Mouse (Mus musculus): Measurements from ENCODE around the gene Ppp1r12a. TPM values are rescaled to one million over a fixed set of nuclear protein-coding genes. Genes with fewer than 3 reads are reported as not detected.

Gene Ppp1r12a
- 64.9 and 71.5 TPM in 2 replicates for polyA plus RNA-seq (2014; fragmentation: Nextera tagmentation; extraction: Ambion mirVana)

GRCm38 (mm10) chr10:108161261-108162256, at the start of gene Ppp1r12a:
Gene Ppp1r12a, plus strand, starts transcription at chr10:108162193.
- peak within 1 kb of the TSS; percentile 99 for H3K9ac ChIP-seq (ENCODE audit: low read length)
- DNase-seq (ENCODE audit: low spot score) (peak; percentile 95), ATAC-seq (peak; percentile 92)
- WGBS, result under 1% methylated on average over 85 of the region's 89 CpGs
- peak within 1 kb of the TSS; percentile 98 for H3K27ac ChIP-seq (ENCODE audit: low read depth, low read length)
- H3K4me1 ChIP-seq (ENCODE audit: control insufficient read depth, insufficient read depth, low read length), result peaks cover 17% of the 10 kb centered on the region
- H3K4me2 ChIP-seq (ENCODE audit: low read length), result peak within 1 kb of the TSS; percentile 68
- no peaks in the 10 kb centered on the region for H3K36me3 ChIP-seq (ENCODE audit: control insufficient read depth, insufficient read depth, low read length)
- H3K27me3 ChIP-seq (replicated peaks; ENCODE audit: control insufficient read depth, insufficient read depth, low read length), result no peaks in the 10 kb centered on the region
- H3K9me3 ChIP-seq (replicated peaks; ENCODE audit: control insufficient read depth, low read length), result no peaks in the 10 kb centered on the region
- H3K4me3 ChIP-seq (ENCODE audit: low read depth, low read length), result peak within 1 kb of the TSS; percentile 99

GRCm38 (mm10) chr10:108113361-108114237, 48.4 kb upstream of the Ppp1r12a start:
- Histone ChIP-seq H3K27ac (ENCODE audit: low read depth, low read length) (no peak overlapping the region), H3K4me1 (ENCODE audit: control insufficient read depth, insufficient read depth, low read length) (no peaks in the 10 kb centered on the region), H3K4me2 (ENCODE audit: low read length) (peak overlapping the region; percentile 16; the same call in 1 of the 2 replicates), H3K9ac (ENCODE audit: low read length) (no peak overlapping the region), H3K9me3 (replicated peaks; ENCODE audit: control insufficient read depth, low read length) (no peaks in the 10 kb centered on the region), H3K27me3 (replicated peaks; ENCODE audit: control insufficient read depth, insufficient read depth, low read length) (no peaks in the 10 kb centered on the region), H3K4me3 (ENCODE audit: low read depth, low read length) (no peak overlapping the region), H3K36me3 (ENCODE audit: control insufficient read depth, insufficient read depth, low read length) (no peaks in the 10 kb centered on the region)
- peak; percentile 58; the same call in 1 of the 2 replicates for ATAC-seq
- DNase-seq (ENCODE audit: low spot score), result peak; percentile 7
- WGBS, result 65% methylated on average over 17 of the region's 17 CpGs

GRCm38 (mm10) chr10:108118200-108119163, 43.5 kb upstream of the Ppp1r12a start:
- H3K36me3 ChIP-seq (ENCODE audit: control insufficient read depth, insufficient read depth, low read length), result no peaks in the 10 kb centered on the region
- no peak overlapping the region for H3K27ac ChIP-seq (ENCODE audit: low read depth, low read length)
- H3K27me3 ChIP-seq (replicated peaks; ENCODE audit: control insufficient read depth, insufficient read depth, low read length), result no peaks in the 10 kb centered on the region
- no peak for DNase-seq (ENCODE audit: low spot score)
- no peak; the same call in 1 of the 2 replicates for ATAC-seq
- H3K4me1 ChIP-seq (ENCODE audit: control insufficient read depth, insufficient read depth, low read length), result no peaks in the 10 kb centered on the region
- no peak overlapping the region for H3K4me3 ChIP-seq (ENCODE audit: low read depth, low read length)
- no peak overlapping the region for H3K9ac ChIP-seq (ENCODE audit: low read length)
- H3K9me3 ChIP-seq (replicated peaks; ENCODE audit: control insufficient read depth, low read length), result no peaks in the 10 kb centered on the region
- H3K4me2 ChIP-seq (ENCODE audit: low read length), result no peak overlapping the region
- 79% methylated on average over 13 of the region's 13 CpGs for WGBS

GRCm38 (mm10) chr10:108119416-108119815, 42.6 kb upstream of the Ppp1r12a start:
- Histone ChIP-seq H3K9ac (ENCODE audit: low read length) (no peak overlapping the region), H3K4me1 (ENCODE audit: control insufficient read depth, insufficient read depth, low read length) (no peaks in the 10 kb centered on the region), H3K27me3 (replicated peaks; ENCODE audit: control insufficient read depth, insufficient read depth, low read length) (no peaks in the 10 kb centered on the region), H3K9me3 (replicated peaks; ENCODE audit: control insufficient read depth, low read length) (no peaks in the 10 kb centered on the region), H3K36me3 (ENCODE audit: control insufficient read depth, insufficient read depth, low read length) (no peaks in the 10 kb centered on the region), H3K4me2 (ENCODE audit: low read length) (no peak overlapping the region), H3K27ac (ENCODE audit: low read depth, low read length) (no peak overlapping the region), H3K4me3 (ENCODE audit: low read depth, low read length) (no peak overlapping the region)
- WGBS, result 77% methylated on average over 1 of the region's 1 CpGs
- no peak for DNase-seq (ENCODE audit: low spot score)
- no peak for ATAC-seq

- no peaks in the 10 kb centered on the region for H3K4me1 ChIP-seq (ENCODE audit: control insufficient read depth, insufficient read depth, low read length)
- 87% methylated on average over 3 of the region's 3 CpGs for WGBS
- no peaks in the 10 kb centered on the region for H3K27me3 ChIP-seq (replicated peaks; ENCODE audit: control insufficient read depth, insufficient read depth, low read length)
- no peak overlapping the region for H3K27ac ChIP-seq (ENCODE audit: low read depth, low read length)
- H3K9me3 ChIP-seq (replicated peaks; ENCODE audit: control insufficient read depth, low read length), result no peaks in the 10 kb centered on the region
- no peaks in the 10 kb centered on the region for H3K36me3 ChIP-seq (ENCODE audit: control insufficient read depth, insufficient read depth, low read length)
- no peak overlapping the region for H3K9ac ChIP-seq (ENCODE audit: low read length)
- DNase-seq (ENCODE audit: low spot score) (no peak), ATAC-seq (no peak)
- H3K4me2 ChIP-seq (ENCODE audit: low read length), result no peak overlapping the region
- no peak overlapping the region for H3K4me3 ChIP-seq (ENCODE audit: low read depth, low read length)
These were observed 36.9 kb upstream of the Ppp1r12a start for GRCm38 (mm10) chr10:108124934-108125599.

GRCm38 (mm10) chr10:108129167-108129566, 32.8 kb upstream of the Ppp1r12a start:
- Histone ChIP-seq H3K9ac (ENCODE audit: low read length) (no peak overlapping the region), H3K27ac (ENCODE audit: low read depth, low read length) (no peak overlapping the region), H3K27me3 (replicated peaks; ENCODE audit: control insufficient read depth, insufficient read depth, low read length) (no peaks in the 10 kb centered on the region), H3K4me1 (ENCODE audit: control insufficient read depth, insufficient read depth, low read length) (no peaks in the 10 kb centered on the region), H3K36me3 (ENCODE audit: control insufficient read depth, insufficient read depth, low read length) (no peaks in the 10 kb centered on the region), H3K9me3 (replicated peaks; ENCODE audit: control insufficient read depth, low read length) (no peaks in the 10 kb centered on the region), H3K4me3 (ENCODE audit: low read depth, low read length) (no peak overlapping the region), H3K4me2 (ENCODE audit: low read length) (no peak overlapping the region)
- 94% methylated on average over 3 of the region's 3 CpGs for WGBS
- no peak for ATAC-seq
- DNase-seq (ENCODE audit: low spot score), result no peak

- no peak for ATAC-seq
- no peak overlapping the region for H3K4me3 ChIP-seq (ENCODE audit: low read depth, low read length)
- H3K27me3 ChIP-seq (replicated peaks; ENCODE audit: control insufficient read depth, insufficient read depth, low read length), result no peaks in the 10 kb centered on the region
- H3K27ac ChIP-seq (ENCODE audit: low read depth, low read length), result no peak overlapping the region
- no peak overlapping the region for H3K9ac ChIP-seq (ENCODE audit: low read length)
- no peak for DNase-seq (ENCODE audit: low spot score)
- H3K9me3 ChIP-seq (replicated peaks; ENCODE audit: control insufficient read depth, low read length), result no peaks in the 10 kb centered on the region
- no peaks in the 10 kb centered on the region for H3K36me3 ChIP-seq (ENCODE audit: control insufficient read depth, insufficient read depth, low read length)
- 83% methylated on average over 6 of the region's 6 CpGs for WGBS
- no peaks in the 10 kb centered on the region for H3K4me1 ChIP-seq (ENCODE audit: control insufficient read depth, insufficient read depth, low read length)
- no peak overlapping the region for H3K4me2 ChIP-seq (ENCODE audit: low read length)
These were observed 30.1 kb upstream of the Ppp1r12a start for GRCm38 (mm10) chr10:108131858-108132257.
